Mouse (Mus musculus): ENCODE results near the gene Dido1. TPM values are rescaled to one million over a fixed set of nuclear protein-coding genes. Genes with fewer than 3 reads are reported as not detected.

Gene Dido1
- total and polyA plus RNA-seq, 3 experiments = 17.8 to 35.1 (median 30.1) TPM

GRCm38 (mm10) chr2:180705066-180705465 is 4.7 kb downstream of the Dido1 start:
- peak; percentile 81 for DNase-seq (ENCODE audit: low read depth, low spot score)
- TF ChIP-seq CHD2 (IDR thresholded peaks at IDR 0.05; ENCODE audit: low read length) (no peak; the same call in 1 of the 2 replicates), NELFE (IDR thresholded peaks at IDR 0.05; ENCODE audit: low read depth, low read length) (no peak), MYC (IDR thresholded peaks at IDR 0.05; ENCODE audit: low read depth, low read length) (peak; percentile 71; the same call in 1 of the 2 replicates), E2F4 (IDR thresholded peaks at IDR 0.05; ENCODE audit: borderline replicate concordance, low read depth, low read length) (no peak), USF1 (IDR thresholded peaks at IDR 0.05; ENCODE audit: low read depth, low read length) (no peak), ELF1 (IDR thresholded peaks at IDR 0.05; ENCODE audit: low read depth, low read length) (no peak), MAFK (IDR thresholded peaks at IDR 0.05; ENCODE audit: borderline replicate concordance, low read depth, low read length) (no peak), POLR2A (IDR thresholded peaks at IDR 0.05; ENCODE audit: control insufficient read depth in 1 of 2, insufficient read depth in 1 of 2, low read depth in 1 of 2, low read length in 2 of 2, poor library complexity in 1 of 2) (peak in 1 of 2 experiments; percentile 33; a peak in 1 of 4 replicates), EP300 (IDR thresholded peaks at IDR 0.05; ENCODE audit: low read depth in 1 of 2, low read length in 2 of 2) (peak; percentile 21 to 58; a peak in 3 of 4 replicates), SIN3A (IDR thresholded peaks at IDR 0.05; ENCODE audit: low read length) (peak; percentile 43; the same call in 1 of the 2 replicates), ZNF384 (IDR thresholded peaks at IDR 0.05; ENCODE audit: low read depth, low read length) (no peak), CTCF (IDR thresholded peaks at IDR 0.05 in 2 of 3, conservative IDR thresholded peaks at IDR 0.05 in 1 of 3; ENCODE audit: control insufficient read depth in 1 of 3, insufficient read depth in 1 of 3, low read depth in 2 of 3, low read length in 3 of 3, poor library complexity in 1 of 3, severe bottlenecking in 1 of 3) (no peak), TAL1 (IDR thresholded peaks at IDR 0.05; ENCODE audit: low read length) (no peak), JUND (IDR thresholded peaks at IDR 0.05; ENCODE audit: low read depth, low read length) (0 out of 2 replicates have a peak, but pooled peaks have one; percentile 29), RCOR1 (IDR thresholded peaks at IDR 0.05; ENCODE audit: low read depth, low read length) (peak; percentile 10; the same call in 1 of the 2 replicates), MEF2A (IDR thresholded peaks at IDR 0.05; ENCODE audit: extremely low read depth, insufficient replicate concordance, low read depth, low read length, poor library complexity, severe bottlenecking) (no peak), TBP (IDR thresholded peaks at IDR 0.05; ENCODE audit: low read depth, low read length) (no peak), HCFC1 (IDR thresholded peaks at IDR 0.05; ENCODE audit: low read depth, low read length) (0 out of 2 replicates have a peak, but pooled peaks have one; percentile 11), MAX (IDR thresholded peaks at IDR 0.05; ENCODE audit: low read length) (peak; percentile 63; the same call in 1 of the 2 replicates), MXI1 (IDR thresholded peaks at IDR 0.05; ENCODE audit: low read depth, low read length) (peak; percentile 68), ZKSCAN1 (IDR thresholded peaks at IDR 0.05; ENCODE audit: low read depth, low read length) (0 out of 2 replicates have a peak, but pooled peaks have one; percentile 53), ZMIZ1 (IDR thresholded peaks at IDR 0.05; ENCODE audit: low read depth, low read length) (no peak), GABPA (IDR thresholded peaks at IDR 0.05; ENCODE audit: low read depth, low read length) (no peak), NRF1 (IDR thresholded peaks at IDR 0.05; ENCODE audit: insufficient read depth, low read depth, low read length, poor library complexity, severe bottlenecking) (0 out of 2 replicates have a peak, but pooled peaks have one; percentile 8), ETS1 (IDR thresholded peaks at IDR 0.05; ENCODE audit: low read depth, low read length) (peak; percentile 38; the same call in 1 of the 2 replicates), CHD1 (IDR thresholded peaks at IDR 0.05; ENCODE audit: low read depth, low read length) (no peak), MAZ (IDR thresholded peaks at IDR 0.05; ENCODE audit: low read depth, low read length) (no peak), RAD21 (IDR thresholded peaks at IDR 0.05; ENCODE audit: low read depth, low read length) (no peak), SMC3 (IDR thresholded peaks at IDR 0.05; ENCODE audit: low read depth, low read length) (no peak)
- peaks cover 24 to 50% of the 10 kb centered on the region in 2 experiments for H3K4me1 ChIP-seq (ENCODE audit: control insufficient read depth in 1 of 2, insufficient read depth in 2 of 2, low read length in 2 of 2)
- no peaks in the 10 kb centered on the region for H3K9me3 ChIP-seq (replicated peaks; ENCODE audit: insufficient read depth, low read length)
- H3K27me3 ChIP-seq (ENCODE audit: control insufficient read depth in 1 of 2, insufficient read depth in 2 of 2, low read length in 2 of 2) = no peaks in the 10 kb centered on the region
- H3K4me3 ChIP-seq (ENCODE audit: control insufficient read depth in 1 of 2, insufficient read depth in 1 of 2, low read depth in 2 of 2, low read length in 2 of 2) = peak overlapping the region; percentile 3 to 35
- H3K9ac ChIP-seq (ENCODE audit: control insufficient read depth, low read depth, low read length, poor library complexity, severe bottlenecking) = peak overlapping the region; percentile 44
- peaks cover 82% of the 10 kb centered on the region for H3K79me2 ChIP-seq (ENCODE audit: control insufficient read depth, insufficient read depth, low read length, poor library complexity)
- peak overlapping the region; percentile 93 for H3K27ac ChIP-seq (ENCODE audit: control insufficient read depth, low read depth, low read length)
- H3K36me3 ChIP-seq (ENCODE audit: control insufficient read depth in 1 of 2, insufficient read depth in 2 of 2, low read length in 2 of 2) = peaks cover 0 to 51% of the 10 kb centered on the region in 2 experiments; a peak in 2 of 4 replicates
